ENCODE assay signal across 10 mouse cellular contexts in genomic region chr1:135227339-135227950, GRCm38 (mm10). TPM values are rescaled to one million over a fixed set of nuclear protein-coding genes. Genes with fewer than 3 reads are reported as not detected.
DNase-seq lines count a peak whose midpoint lies in the region; ATAC-seq lines count a peak whose summit lies in the region.
"Had no signal": no experiment of that assay in that cellular context is flagged by ENCODE, and none has a peak within 500 bp of the region (broad histone marks: within the 10 kb centered on the region; RNA-seq: fewer than 3 reads in every experiment).

No protein-coding gene starts in this region.

- peak; percentile 55 for DNase-seq in testis, postnatal 14 days (ENCODE audit: low spot score)
- DNase-seq in testis, postnatal 10 days (ENCODE audit: low spot score), result no peak
- peak; percentile 55 to 70 for DNase-seq in kidney, postnatal 36 days
- peak; percentile 33 for DNase-seq in ovary, postnatal 10 days (ENCODE audit: low spot score)
- no peak for DNase-seq in adrenal gland, adult (ENCODE audit: inconsistent age in 2 of 2, low spot score in 1 of 2)
- DNase-seq in Muller cell, postnatal 12 days (ENCODE audit: inconsistent ontology term), result no peak
- DNase-seq in spleen, postnatal 36 days (ENCODE audit: low spot score in 2 of 2), result no peak
- DNase-seq: heart, adult 18-20 months; heart, postnatal 4 days had no signal

- ATAC-seq in megakaryocyte progenitor cell, adult 5-6 weeks (replicated peaks; ENCODE audit: poor library complexity), result no peak

RNA-seq across cellular contexts. Expression of gene Elf3, which starts 30.9 kb away (rescaled TPM):
- not detected in 2 replicates for total RNA-seq in megakaryocyte progenitor cell, adult 5-6 weeks (2015)
- total RNA-seq in megakaryocyte progenitor cell, adult 5-6 weeks (2017), result 0.17 TPM in 1 of 2 replicates, not detected in the other

RNA-seq across cellular contexts. Expression of gene Rnpep, which starts 56.4 kb away (rescaled TPM):
- 79.1 and 93.5 TPM in 2 replicates for total RNA-seq in megakaryocyte progenitor cell, adult 5-6 weeks (2015)
- 77.3 and 83.4 TPM in 2 replicates for total RNA-seq in megakaryocyte progenitor cell, adult 5-6 weeks (2017)

RNA-seq across cellular contexts. Expression of gene Gpr37l1, which starts 60.0 kb away (rescaled TPM):
- not detected in 2 replicates for total RNA-seq in megakaryocyte progenitor cell, adult 5-6 weeks (2015)
- total RNA-seq in megakaryocyte progenitor cell, adult 5-6 weeks (2017), result not detected in 2 replicates

Comparison
In these comparisons a context has a peak if more than half of its experiments do, and no peak if none do; other contexts are left out.
1. DNase-seq: peak in testis, postnatal 14 days (single experiment), kidney, postnatal 36 days (2 of 2) and ovary, postnatal 10 days (single experiment); none in testis, postnatal 10 days (single experiment), adrenal gland, adult (0 of 2), Muller cell, postnatal 12 days (single experiment) and spleen, postnatal 36 days (0 of 2).